Mouse (Mus musculus) G1E (cell line): ENCODE measurements around the gene Esp24.

ENCODE experiments used
- CTCF ChIP-seq: IDR thresholded peaks from 2 replicates; pipeline ENCODE4 v1.5.1; 2012; ENCODE audit warnings: low read depth, low read length, inconsistent platforms, mixed read lengths
- GATA1 ChIP-seq: IDR thresholded peaks from 2 replicates; pipeline ENCODE4 v1.6.1; 2012; ENCODE audit warnings: borderline replicate concordance, low read length, inconsistent platforms, mixed read lengths
- GATA2 ChIP-seq: IDR thresholded peaks from 2 replicates; pipeline ENCODE4 v1.6.1; 2012; ENCODE audit warnings: low read depth, low read length, inconsistent platforms, borderline replicate concordance
- POLR2AphosphoS5 ChIP-seq: IDR thresholded peaks from 2 replicates; pipeline ENCODE4 v1.6.1; 2012; ENCODE audit warnings: low read depth, low read length, inconsistent platforms; ENCODE audit not compliant: insufficient replicate concordance
- TAL1 ChIP-seq: conservative IDR thresholded peaks from 2 replicates; pipeline ENCODE4 v1.6.1; 2012; ENCODE audit warnings: low read depth, low read length, inconsistent platforms, mixed read lengths

DNA sequence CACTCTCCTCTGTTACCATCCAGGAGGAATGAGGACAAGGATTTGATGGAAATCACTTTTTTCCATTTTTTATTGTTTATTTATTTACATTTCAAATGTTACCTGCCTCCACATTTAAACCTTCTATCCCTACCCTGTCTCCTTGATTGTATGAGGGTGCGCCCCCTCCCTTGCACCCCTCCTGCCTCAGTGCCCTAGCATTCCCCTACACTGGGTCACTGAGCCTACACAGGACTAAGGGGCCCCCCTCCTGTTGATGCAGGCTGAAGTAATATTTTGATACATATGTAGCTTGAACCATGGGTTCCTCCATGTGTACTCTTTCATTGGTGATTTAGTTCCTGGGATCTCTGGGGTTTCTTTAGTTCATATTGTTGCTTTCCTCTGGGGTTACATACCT lies 26.6 kb upstream of the Esp24 start:
- TF ChIP-seq CTCF (no peak), TAL1 (no peak), GATA1 (no peak), GATA2 (no peak), POLR2AphosphoS5 (no peak)
